Mouse (Mus musculus): ENCODE measurements around the gene Fzd2. TPM values are rescaled to one million over a fixed set of nuclear protein-coding genes. Genes with fewer than 3 reads are reported as not detected.
"Not testable (repeated sequence)": the region's sequence is repeated elsewhere in the genome, so short reads cannot be mapped to it uniquely, and the experiment has no call there.

Fzd2 gene
- 41.7 and 49.7 TPM in 2 replicates for polyA plus RNA-seq (2014; fragmentation: Nextera tagmentation; extraction: Ambion mirVana)

DNA sequence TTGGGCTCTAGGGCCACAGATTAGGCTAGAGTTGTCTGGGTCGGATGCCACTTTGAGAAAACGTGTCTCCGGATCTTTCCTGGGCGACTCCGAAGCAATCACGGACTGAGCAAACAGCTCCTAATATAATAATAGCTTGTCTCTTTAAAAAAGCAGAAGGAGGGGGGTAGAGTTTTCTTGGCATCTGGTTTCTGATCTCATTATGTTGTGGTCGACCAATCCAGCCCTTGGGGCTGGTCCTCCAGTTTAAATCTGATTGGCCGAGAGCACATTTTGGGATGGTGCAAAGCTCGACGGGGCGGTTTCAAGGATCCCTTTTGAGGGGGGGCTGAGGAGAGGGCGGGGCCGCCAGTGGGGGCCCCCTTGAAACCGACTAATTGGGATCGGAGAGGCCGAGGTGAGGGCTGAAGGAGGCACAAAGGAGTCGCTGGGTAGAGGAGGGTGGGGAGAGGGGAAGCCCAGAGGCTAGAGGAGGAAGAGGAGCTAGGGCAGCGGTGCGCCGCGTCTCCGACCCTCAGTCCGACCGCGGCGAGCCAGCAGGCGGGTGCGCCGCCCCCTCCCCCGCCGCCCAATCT, at the start of gene Fzd2:
Gene Fzd2 (plus strand): TSS at position 387 of the 575 bp plus-strand sequence.
- Histone ChIP-seq H3K27ac (ENCODE audit: low read depth, low read length) (peak within 1 kb of the TSS; percentile 99), H3K9me3 (ENCODE audit: control insufficient read depth, low read length) (no peaks in the 10 kb centered on the region), H3K4me1 (ENCODE audit: control insufficient read depth, insufficient read depth, low read length) (peaks cover 21% of the 10 kb centered on the region), H3K9ac (ENCODE audit: low read depth, low read length) (peak within 1 kb of the TSS; percentile 96), H3K36me3 (ENCODE audit: control insufficient read depth, insufficient read depth, low read length) (no peaks in the 10 kb centered on the region; the same call in 1 of the 2 replicates), H3K4me3 (ENCODE audit: low read length) (peak within 1 kb of the TSS; percentile 90), H3K4me2 (replicated peaks; ENCODE audit: low read depth, low read length) (peak within 1 kb of the TSS; percentile 71), H3K27me3 (ENCODE audit: control insufficient read depth, insufficient read depth, low read length) (peaks cover 8% of the 10 kb centered on the region; the same call in 1 of the 2 replicates)
- under 1% methylated on average over 26 of the region's 31 CpGs for WGBS
- peak; percentile 93 for ATAC-seq (ENCODE audit: low FRiP score, low TSS enrichment)

DNA sequence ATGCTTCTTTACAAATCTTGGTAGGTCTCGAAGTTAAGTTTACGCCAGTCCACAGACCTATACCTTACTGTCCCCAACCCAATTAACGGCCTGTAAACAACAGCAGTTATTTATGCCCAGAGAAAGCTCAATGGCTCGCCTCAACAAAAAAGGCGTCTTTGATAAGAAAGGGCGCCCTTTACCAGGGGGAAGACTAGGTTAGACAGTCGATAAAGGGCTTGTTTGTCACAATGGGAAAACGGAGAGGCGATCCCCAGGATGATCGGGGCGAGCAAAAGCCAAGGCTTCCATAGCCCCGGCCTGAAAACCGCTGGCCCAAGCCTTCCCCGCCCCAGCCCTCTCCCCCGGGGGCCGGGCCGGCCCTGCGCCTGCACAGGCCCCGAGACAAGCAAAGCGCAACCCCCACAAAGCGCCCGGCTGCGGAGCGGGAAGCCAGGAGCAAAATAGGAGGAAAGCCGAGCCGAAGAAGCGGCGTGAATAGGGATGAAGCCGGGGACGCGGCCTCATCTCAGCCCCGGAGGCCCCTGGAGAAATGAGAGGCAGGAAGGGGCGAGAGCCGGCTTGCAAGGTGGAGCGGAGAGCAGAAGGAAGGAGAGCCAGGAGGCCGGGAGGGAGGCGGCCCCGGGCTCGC, 48.7 kb upstream of the Fzd2 start:
- Histone ChIP-seq H3K27ac (ENCODE audit: low read depth, low read length) (peak overlapping the region; percentile 92), H3K27me3 (ENCODE audit: control insufficient read depth, insufficient read depth, low read length) (no peaks in the 10 kb centered on the region), H3K36me3 (ENCODE audit: control insufficient read depth, insufficient read depth, low read length) (no peaks in the 10 kb centered on the region), H3K4me2 (replicated peaks; ENCODE audit: low read depth, low read length) (peak overlapping the region; percentile 60), H3K4me1 (ENCODE audit: control insufficient read depth, insufficient read depth, low read length) (peaks cover 16% of the 10 kb centered on the region), H3K4me3 (ENCODE audit: low read length) (peak overlapping the region; percentile 68), H3K9ac (ENCODE audit: low read depth, low read length) (peak overlapping the region; percentile 89), H3K9me3 (ENCODE audit: control insufficient read depth, low read length) (no peaks in the 10 kb centered on the region)
- ATAC-seq (ENCODE audit: low FRiP score, low TSS enrichment): peak; percentile 41
- 0% methylated on average over 38 of the region's 39 CpGs for WGBS

DNA sequence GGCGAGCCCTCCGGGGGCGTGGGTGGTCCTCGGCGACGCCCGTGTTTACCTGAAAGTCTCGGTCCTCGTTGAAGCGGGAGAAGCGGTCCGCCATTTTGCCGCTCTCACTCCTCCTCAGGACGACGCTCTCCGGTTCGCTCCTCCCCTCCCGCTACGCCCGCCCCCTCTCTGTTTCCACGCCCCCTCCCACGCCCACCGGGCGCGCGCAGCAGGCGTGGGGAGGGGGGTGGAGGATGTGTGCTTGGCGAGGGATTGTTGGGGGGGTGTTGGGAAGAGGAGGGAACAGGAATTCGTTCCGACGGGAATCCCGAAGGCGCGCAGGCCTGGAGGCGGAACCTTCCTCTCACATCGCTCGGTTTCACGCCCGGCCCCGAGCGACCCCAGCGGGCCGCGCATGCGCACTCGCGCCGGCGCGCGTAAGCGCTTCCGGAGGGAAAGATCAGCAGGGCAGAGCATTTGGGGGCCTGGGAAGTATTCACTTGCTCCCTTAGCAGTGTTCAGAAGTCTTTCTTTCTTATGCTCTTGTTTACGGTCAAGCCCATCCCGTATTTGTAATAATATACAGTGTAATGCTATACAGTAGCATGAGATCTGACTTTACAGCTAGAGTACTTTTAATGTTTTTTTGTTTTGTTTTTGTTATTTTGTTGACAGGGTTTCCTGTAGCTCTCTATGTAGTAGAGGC, 48.0 kb upstream of the Fzd2 start, which contains the start of gene Gpatch8:
Gene Gpatch8 (minus strand): TSS at position 362 of the 685 bp plus-strand sequence.
- H3K4me2 ChIP-seq (replicated peaks; ENCODE audit: low read depth, low read length): peak within 1 kb of the TSS; percentile 60
- H3K4me3 ChIP-seq (ENCODE audit: low read length): peak within 1 kb of the TSS; percentile 68
- H3K4me1 ChIP-seq (ENCODE audit: control insufficient read depth, insufficient read depth, low read length): peaks cover 16% of the 10 kb centered on the region
- under 1% methylated on average over 46 of the region's 55 CpGs for WGBS
- H3K27me3 ChIP-seq (ENCODE audit: control insufficient read depth, insufficient read depth, low read length): no peaks in the 10 kb centered on the region
- peak; percentile 99 for ATAC-seq (ENCODE audit: low FRiP score, low TSS enrichment)
- peak within 1 kb of the TSS; percentile 89 for H3K9ac ChIP-seq (ENCODE audit: low read depth, low read length)
- H3K36me3 ChIP-seq (ENCODE audit: control insufficient read depth, insufficient read depth, low read length): no peaks in the 10 kb centered on the region
- peak within 1 kb of the TSS; percentile 92 for H3K27ac ChIP-seq (ENCODE audit: low read depth, low read length)
- H3K9me3 ChIP-seq (ENCODE audit: control insufficient read depth, low read length): no peaks in the 10 kb centered on the region

DNA sequence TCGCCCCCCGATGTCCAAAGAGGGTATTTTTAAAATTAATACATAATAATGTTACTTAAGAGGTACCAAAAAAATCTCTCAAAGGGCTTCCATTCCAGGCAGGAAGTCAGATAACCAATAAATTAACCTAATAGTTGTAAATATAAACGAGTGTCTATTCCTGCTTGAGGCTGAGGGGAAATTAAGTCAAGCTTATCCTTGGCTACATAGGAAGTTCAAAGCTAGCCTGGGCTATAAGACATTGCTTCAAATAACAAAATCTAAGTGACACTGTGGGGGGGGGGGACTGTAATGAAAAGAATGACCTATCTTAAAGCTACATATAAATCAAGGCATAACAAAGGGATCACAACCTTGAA, 47.5 kb upstream of the Fzd2 start:
- Histone ChIP-seq H3K4me3 (ENCODE audit: low read length) (peak overlapping the region; percentile 68), H3K27ac (ENCODE audit: low read depth, low read length) (peak overlapping the region; percentile 92), H3K4me1 (ENCODE audit: control insufficient read depth, insufficient read depth, low read length) (peaks cover 16% of the 10 kb centered on the region), H3K36me3 (ENCODE audit: control insufficient read depth, insufficient read depth, low read length) (no peaks in the 10 kb centered on the region), H3K9me3 (ENCODE audit: control insufficient read depth, low read length) (no peaks in the 10 kb centered on the region), H3K9ac (ENCODE audit: low read depth, low read length) (peak overlapping the region; percentile 89; the same call in 1 of the 2 replicates), H3K27me3 (ENCODE audit: control insufficient read depth, insufficient read depth, low read length) (no peaks in the 10 kb centered on the region), H3K4me2 (replicated peaks; ENCODE audit: low read depth, low read length) (peak overlapping the region; percentile 60)
- ATAC-seq (ENCODE audit: low FRiP score, low TSS enrichment): peak; percentile 9; the same call in 1 of the 2 replicates
- 5% methylated on average over 3 of the region's 3 CpGs for WGBS

DNA sequence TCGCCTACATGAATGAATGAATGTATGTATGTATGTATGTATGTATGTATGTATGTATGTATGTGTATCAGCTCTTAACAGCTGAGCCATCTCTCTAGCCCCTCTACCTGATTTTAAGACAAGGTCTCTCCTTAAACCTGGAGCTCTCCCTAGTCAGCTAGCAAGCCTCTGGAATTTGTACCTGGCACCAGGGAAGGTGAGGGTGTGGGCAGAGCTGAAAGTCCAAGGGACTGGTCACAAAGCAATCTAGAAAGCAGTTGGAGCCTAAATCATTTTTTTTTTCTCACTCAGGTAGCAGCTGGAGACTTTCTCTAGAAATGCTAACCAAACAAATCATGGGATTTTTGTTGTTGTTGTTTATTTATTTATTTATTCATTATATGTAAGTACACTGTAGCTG, 46.8 kb upstream of the Fzd2 start:
- ATAC-seq (ENCODE audit: low FRiP score, low TSS enrichment): no peak
- Histone ChIP-seq H3K4me1 (ENCODE audit: control insufficient read depth, insufficient read depth, low read length) (peaks cover 16% of the 10 kb centered on the region), H3K36me3 (ENCODE audit: control insufficient read depth, insufficient read depth, low read length) (no peaks in the 10 kb centered on the region), H3K27ac (ENCODE audit: low read depth, low read length) (no peak overlapping the region), H3K27me3 (ENCODE audit: control insufficient read depth, insufficient read depth, low read length) (no peaks in the 10 kb centered on the region), H3K4me2 (replicated peaks; ENCODE audit: low read depth, low read length) (no peak overlapping the region), H3K9ac (ENCODE audit: low read depth, low read length) (no peak overlapping the region), H3K4me3 (ENCODE audit: low read length) (no peak overlapping the region), H3K9me3 (ENCODE audit: control insufficient read depth, low read length) (no peaks in the 10 kb centered on the region)
- WGBS: 97% methylated on average over 1 of the region's 1 CpGs

DNA sequence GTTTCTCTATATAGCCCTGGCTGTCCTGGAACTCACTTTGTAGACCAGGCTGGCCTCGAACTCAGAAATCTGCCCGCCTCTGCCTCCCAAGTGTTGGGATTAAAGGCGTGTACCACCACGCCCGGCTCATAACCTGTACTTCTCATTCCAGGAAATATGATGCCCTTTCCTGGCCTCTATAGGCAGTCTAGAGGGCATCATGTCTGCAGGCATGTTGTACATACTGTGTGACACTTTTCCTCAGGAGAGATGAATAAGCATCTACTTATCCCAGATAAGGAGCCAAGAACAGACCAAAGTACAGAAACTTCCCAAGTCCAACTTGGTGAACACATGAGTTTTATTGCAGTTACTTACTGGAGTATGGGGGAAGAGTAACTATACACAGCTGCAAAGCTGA, 45.5 kb upstream of the Fzd2 start:
- H3K27me3 ChIP-seq (ENCODE audit: control insufficient read depth, insufficient read depth, low read length): no peaks in the 10 kb centered on the region
- no peak overlapping the region for H3K9ac ChIP-seq (ENCODE audit: low read depth, low read length)
- no peaks in the 10 kb centered on the region for H3K36me3 ChIP-seq (ENCODE audit: control insufficient read depth, insufficient read depth, low read length)
- no peak overlapping the region for H3K27ac ChIP-seq (ENCODE audit: low read depth, low read length)
- peaks cover 15% of the 10 kb centered on the region for H3K4me1 ChIP-seq (ENCODE audit: control insufficient read depth, insufficient read depth, low read length)
- no peak overlapping the region for H3K4me2 ChIP-seq (replicated peaks; ENCODE audit: low read depth, low read length)
- ATAC-seq (ENCODE audit: low FRiP score, low TSS enrichment): no peak
- no peaks in the 10 kb centered on the region for H3K9me3 ChIP-seq (ENCODE audit: control insufficient read depth, low read length)
- 93% methylated on average over 4 of the region's 5 CpGs for WGBS
- no peak overlapping the region for H3K4me3 ChIP-seq (ENCODE audit: low read length)

DNA sequence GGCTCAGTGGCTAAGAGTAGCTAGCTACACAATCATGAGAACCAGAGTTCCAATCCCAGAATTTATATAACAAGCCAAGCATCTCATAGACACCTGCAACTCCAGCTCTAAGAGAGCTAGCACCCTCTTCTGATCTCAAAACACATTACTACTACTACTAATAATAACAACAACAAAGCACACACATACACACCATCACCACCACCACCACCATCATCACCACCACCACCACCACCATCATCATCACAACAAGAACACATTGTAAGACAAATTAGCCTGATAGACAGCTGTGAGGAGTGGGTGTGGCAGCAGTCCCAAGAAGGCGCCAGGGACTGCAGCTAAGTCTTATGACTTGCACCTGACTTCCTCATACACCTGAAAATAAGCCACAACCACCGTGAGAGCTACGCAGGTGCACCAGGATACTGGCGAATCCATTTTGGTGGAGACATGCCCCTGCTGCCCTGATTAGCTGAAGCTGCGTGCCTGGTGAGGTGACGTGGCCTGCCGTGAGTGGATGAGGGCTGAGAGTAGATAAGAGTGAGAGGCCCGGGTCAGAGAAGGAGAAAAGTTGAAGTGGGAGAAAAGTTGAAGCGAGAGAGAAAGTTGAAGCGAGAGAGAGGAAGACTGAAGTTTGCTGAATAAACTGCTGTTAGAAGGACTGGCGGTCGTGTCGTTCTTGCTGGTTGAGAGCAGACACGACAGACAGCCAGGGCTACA, 39.1 kb upstream of the Fzd2 start:
- H3K36me3 ChIP-seq (ENCODE audit: control insufficient read depth, insufficient read depth, low read length); ATAC-seq (ENCODE audit: low FRiP score, low TSS enrichment); H3K9me3 ChIP-seq (ENCODE audit: control insufficient read depth, low read length); H3K9ac ChIP-seq (ENCODE audit: low read depth, low read length); H3K4me3 ChIP-seq (ENCODE audit: low read length); H3K4me2 ChIP-seq (replicated peaks; ENCODE audit: low read depth, low read length); H3K27ac ChIP-seq (ENCODE audit: low read depth, low read length); H3K4me1 ChIP-seq (ENCODE audit: control insufficient read depth, insufficient read depth, low read length); H3K27me3 ChIP-seq (ENCODE audit: control insufficient read depth, insufficient read depth, low read length): not testable (repeated sequence)
- WGBS: 86% methylated on average over 14 of the region's 14 CpGs

DNA sequence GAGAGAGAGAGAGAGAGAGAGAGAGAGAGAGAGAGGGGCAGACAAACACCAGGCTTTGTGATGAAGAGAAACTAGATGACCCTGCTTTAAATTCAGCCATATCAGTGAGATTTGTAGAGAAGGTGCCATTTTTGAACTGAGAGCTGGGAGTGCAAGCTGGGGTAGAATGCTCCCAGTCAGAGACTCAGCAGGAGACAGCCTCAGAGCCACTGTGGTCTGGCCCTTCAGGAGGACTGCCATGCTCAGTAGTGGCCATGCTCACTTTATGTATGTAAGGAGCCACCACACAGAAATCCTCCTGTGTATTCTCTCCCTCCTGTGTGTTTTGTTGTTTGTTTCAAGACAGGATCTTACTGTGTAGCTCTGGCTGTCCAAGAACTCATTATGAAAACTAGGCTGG, 38.5 kb upstream of the Fzd2 start:
- no peak for ATAC-seq (ENCODE audit: low FRiP score, low TSS enrichment)
- Histone ChIP-seq H3K36me3 (ENCODE audit: control insufficient read depth, insufficient read depth, low read length) (no peaks in the 10 kb centered on the region), H3K27ac (ENCODE audit: low read depth, low read length) (no peak overlapping the region), H3K9ac (ENCODE audit: low read depth, low read length) (no peak overlapping the region), H3K4me3 (ENCODE audit: low read length) (no peak overlapping the region), H3K4me2 (replicated peaks; ENCODE audit: low read depth, low read length) (no peak overlapping the region), H3K27me3 (ENCODE audit: control insufficient read depth, insufficient read depth, low read length) (no peaks in the 10 kb centered on the region), H3K9me3 (ENCODE audit: control insufficient read depth, low read length) (no peaks in the 10 kb centered on the region), H3K4me1 (ENCODE audit: control insufficient read depth, insufficient read depth, low read length) (no peaks in the 10 kb centered on the region)

Measured in kidney, embryonic 14.5 days (tissue).